Mouse (Mus musculus): Measurements from ENCODE around the gene Vcpkmt. TPM values are rescaled to one million over a fixed set of nuclear protein-coding genes. Genes with fewer than 3 reads are reported as not detected.

The Vcpkmt gene
- polyA plus RNA-seq, 1 experiment: 23.7 TPM

DNA sequence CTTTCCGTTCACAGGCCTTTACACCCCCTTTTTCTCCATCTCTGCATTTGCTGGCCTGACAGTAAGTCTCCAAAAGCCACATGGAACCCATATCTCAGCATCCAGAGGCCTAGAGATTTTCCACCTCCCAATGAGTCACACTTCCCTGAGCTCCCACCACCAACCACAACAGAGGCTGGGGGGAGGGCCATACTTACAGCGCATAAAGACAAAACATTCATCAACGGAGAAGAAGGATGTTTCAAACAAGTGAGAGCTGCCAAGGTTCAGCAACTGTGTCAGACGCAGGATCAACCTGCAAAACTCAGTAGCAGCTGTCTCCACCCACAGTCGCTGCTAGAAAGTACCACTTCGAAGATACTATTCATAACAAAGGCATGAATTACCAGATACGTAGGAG, 43.5 kb downstream of the Vcpkmt start:
- DNase-seq (ENCODE audit: extremely low spot score in 1 of 2, low spot score in 1 of 2): peak in 1 of 2 experiments; percentile 29

DNA sequence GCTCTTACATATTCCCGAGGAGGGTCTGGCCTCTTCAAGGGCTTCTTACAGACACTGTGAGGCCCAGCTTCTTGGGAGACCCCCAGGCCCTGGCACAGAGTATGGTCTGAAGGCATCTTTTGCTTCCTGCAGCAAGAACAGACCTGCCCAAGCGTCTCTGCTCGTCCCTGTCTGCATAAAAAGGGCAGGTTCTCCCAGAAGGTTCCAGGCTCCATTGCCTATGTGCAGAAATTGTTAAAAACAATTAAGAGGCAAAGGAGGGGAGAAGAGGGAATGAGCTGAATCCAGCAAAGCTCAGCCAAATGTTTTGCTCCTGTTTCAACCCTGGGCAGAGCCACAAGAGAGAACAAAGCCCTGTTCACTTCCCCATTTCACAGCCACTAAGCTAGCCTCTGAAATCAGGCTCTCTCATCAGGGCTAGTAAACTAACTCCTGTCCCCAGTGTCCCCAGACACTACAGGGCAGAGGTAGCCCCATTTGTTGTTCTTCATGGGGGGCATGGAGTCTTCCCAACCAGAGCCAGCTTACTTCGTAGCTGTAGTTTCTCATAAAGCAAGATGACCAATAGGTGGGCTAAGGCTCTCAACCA, 44.4 kb downstream of the Vcpkmt start:
- no peak for DNase-seq (ENCODE audit: extremely low spot score in 1 of 2, low spot score in 1 of 2)

DNA sequence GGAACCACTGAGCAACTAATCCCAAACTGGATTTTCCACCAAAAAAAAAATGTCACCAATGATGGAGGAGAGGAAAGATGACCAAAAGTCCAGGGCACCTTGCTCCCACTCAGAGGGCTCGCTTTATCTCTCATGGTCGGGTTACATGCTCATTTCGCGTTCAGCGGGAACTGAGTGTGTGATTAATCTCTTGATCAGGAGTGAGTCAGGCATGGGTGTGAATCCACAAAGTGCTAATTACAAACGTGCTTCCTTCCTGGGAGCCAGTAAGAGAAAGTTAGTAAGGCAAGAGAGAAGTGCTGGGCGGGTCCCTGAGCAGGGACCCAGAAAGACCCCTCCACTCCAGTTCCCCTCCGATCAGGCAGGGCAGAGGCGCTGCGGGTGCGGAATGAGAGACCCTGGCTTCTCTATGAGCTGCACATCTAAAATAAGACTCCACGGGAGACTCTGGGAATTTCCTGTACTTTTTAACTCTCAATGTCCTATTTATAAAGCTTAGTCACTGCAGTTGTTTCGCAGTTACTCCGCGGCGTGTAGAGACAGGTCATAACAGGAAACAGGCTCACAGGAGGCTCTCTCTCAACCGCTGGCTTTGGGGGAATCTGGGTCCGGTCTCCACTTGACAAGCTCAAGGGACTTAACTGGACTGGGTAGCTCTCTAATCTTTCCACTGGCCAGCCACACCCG, 45.0 kb downstream of the Vcpkmt start:
- DNase-seq (ENCODE audit: extremely low spot score in 1 of 2, low spot score in 1 of 2): peak; percentile 15 to 52

DNA sequence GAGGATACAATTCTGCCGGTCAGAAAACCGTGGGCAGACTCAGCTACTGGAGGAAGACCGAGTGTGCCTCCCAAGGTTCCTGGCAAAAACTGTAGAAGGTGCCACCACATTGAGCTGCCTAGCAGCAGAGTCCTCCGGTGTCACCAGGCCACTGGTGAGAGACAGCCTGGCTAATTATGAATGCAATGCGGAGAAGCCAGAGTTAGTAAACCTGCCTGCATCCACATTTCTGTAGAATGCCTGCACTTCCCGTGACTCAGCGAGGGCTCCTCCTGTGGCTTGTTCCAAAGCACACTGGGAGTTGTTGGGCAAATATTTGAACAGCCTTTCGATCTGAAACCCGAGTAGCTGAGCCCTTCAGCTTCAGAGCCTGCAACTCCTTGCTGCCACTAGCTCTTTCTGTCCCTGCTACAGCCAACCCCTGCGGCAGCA, 45.6 kb downstream of the Vcpkmt start:
- peak in 1 of 2 experiments; percentile 48 for DNase-seq (ENCODE audit: extremely low spot score in 1 of 2, low spot score in 1 of 2)

- DNase-seq (ENCODE audit: extremely low spot score in 1 of 2, low spot score in 1 of 2): no peak
Observed at GRCm38 (mm10) chr12:69536616-69537242, 46.1 kb downstream of the Vcpkmt start.

- DNase-seq (ENCODE audit: extremely low spot score in 1 of 2, low spot score in 1 of 2): no peak
Observed at GRCm38 (mm10) chr12:69533237-69533636, 49.6 kb downstream of the Vcpkmt start.

- no peak for DNase-seq (ENCODE audit: extremely low spot score in 1 of 2, low spot score in 1 of 2)
Observed at GRCm38 (mm10) chr12:69532530-69532929, 50.3 kb downstream of the Vcpkmt start.

GRCm38 (mm10) chr12:69532091-69532490, 50.7 kb downstream of the Vcpkmt start:
- DNase-seq (ENCODE audit: extremely low spot score in 1 of 2, low spot score in 1 of 2): no peak

GRCm38 (mm10) chr12:69529694-69530403, 53.0 kb downstream of the Vcpkmt start:
- DNase-seq (ENCODE audit: extremely low spot score in 1 of 2, low spot score in 1 of 2): no peak

GRCm38 (mm10) chr12:69528275-69529032, 54.4 kb downstream of the Vcpkmt start:
- DNase-seq (ENCODE audit: extremely low spot score in 1 of 2, low spot score in 1 of 2): no peak

Other genes starting within 250 kb of the Vcpkmt start
- gene Nemf, start 225.9 kb downstream of the Vcpkmt start, polyA plus RNA-seq (2012; rRNA removed): 38.2 and 45.4 TPM in 2 replicates
- 46.3 and 48.8 TPM in 2 replicates for gene Arf6, start 210.9 kb downstream of the Vcpkmt start, polyA plus RNA-seq (2012; rRNA removed)
- gene Gm9887, start 210.6 kb downstream of the Vcpkmt start, polyA plus RNA-seq (2012; rRNA removed): 0.27 and 0.50 TPM in 2 replicates
- gene Sos2, start 98.8 kb upstream of the Vcpkmt start, polyA plus RNA-seq (2012; rRNA removed): 31.2 and 32.6 TPM in 2 replicates
- 11.4 and 13.6 TPM in 2 replicates for gene L2hgdh, start 141.8 kb upstream of the Vcpkmt start, polyA plus RNA-seq (2012; rRNA removed)
- 33.7 and 34.9 TPM in 2 replicates for gene Atp5s, start 141.9 kb upstream of the Vcpkmt start, polyA plus RNA-seq (2012; rRNA removed)
- 9.6 and 11.4 TPM in 2 replicates for gene Cdkl1, start 208.2 kb upstream of the Vcpkmt start, polyA plus RNA-seq (2012; rRNA removed)